Mouse (Mus musculus): Measurements from ENCODE around the gene Cd80.

GRCm38 (mm10) chr16:38468706-38469018 is 13.3 kb downstream of the Cd80 start:
- TF ChIP-seq POLR2AphosphoS2 (IDR thresholded peaks at IDR 0.05; ENCODE audit: low read depth, low read length), result no peak
- TF ChIP-seq SIN3A (IDR thresholded peaks at IDR 0.05; ENCODE audit: low read length), result no peak
- peak in 1 of 2 experiments; percentile 44; a peak in 1 of 4 replicates for TF ChIP-seq CTCF (conservative IDR thresholded peaks at IDR 0.05 in 1 of 2, IDR thresholded peaks at IDR 0.05 in 1 of 2; ENCODE audit: low read depth in 2 of 2, low read length in 2 of 2)
